Mouse (Mus musculus): Measurements from ENCODE around the gene Rasgrp3. TPM values are rescaled to one million over a fixed set of nuclear protein-coding genes. Genes with fewer than 3 reads are reported as not detected.

Rasgrp3 gene
- polyA plus RNA-seq, 1 experiment from 2014 or later: 5.7 TPM

GRCm38 (mm10) chr17:75472379-75472778 lies 36.7 kb downstream of the Rasgrp3 start:
- H3K9me3 ChIP-seq (replicated peaks; ENCODE audit: control insufficient read depth, low read length, poor library complexity, severe bottlenecking): no peaks in the 10 kb centered on the region
- no peaks in the 10 kb centered on the region for H3K36me3 ChIP-seq (ENCODE audit: control insufficient read depth, insufficient read depth, low read length)
- H3K27ac ChIP-seq (ENCODE audit: low read length): no peak overlapping the region
- H3K27me3 ChIP-seq (ENCODE audit: control insufficient read depth, insufficient read depth, low read depth, low read length): no peaks in the 10 kb centered on the region
- no peak overlapping the region for H3K9ac ChIP-seq (ENCODE audit: low read depth, low read length)
- no peak overlapping the region for H3K4me3 ChIP-seq (ENCODE audit: low read depth, low read length)
- no peak overlapping the region for H3K4me2 ChIP-seq (ENCODE audit: low read length)
- H3K4me1 ChIP-seq (ENCODE audit: control insufficient read depth, insufficient read depth, low read length): no peaks in the 10 kb centered on the region
- 77% methylated on average over 2 of the region's 2 CpGs for WGBS
- ATAC-seq: no peak

GRCm38 (mm10) chr17:75475985-75476384 lies 40.3 kb downstream of the Rasgrp3 start:
- Histone ChIP-seq H3K4me3 (ENCODE audit: low read depth, low read length) (no peak overlapping the region), H3K36me3 (ENCODE audit: control insufficient read depth, insufficient read depth, low read length) (no peaks in the 10 kb centered on the region), H3K27ac (ENCODE audit: low read length) (no peak overlapping the region), H3K27me3 (ENCODE audit: control insufficient read depth, insufficient read depth, low read depth, low read length) (no peaks in the 10 kb centered on the region), H3K9me3 (replicated peaks; ENCODE audit: control insufficient read depth, low read length, poor library complexity, severe bottlenecking) (no peaks in the 10 kb centered on the region), H3K4me1 (ENCODE audit: control insufficient read depth, insufficient read depth, low read length) (no peaks in the 10 kb centered on the region), H3K9ac (ENCODE audit: low read depth, low read length) (no peak overlapping the region), H3K4me2 (ENCODE audit: low read length) (no peak overlapping the region)
- ATAC-seq: no peak
- 39% methylated on average over 1 of the region's 1 CpGs for WGBS

GRCm38 (mm10) chr17:75476736-75477416 lies 41.2 kb downstream of the Rasgrp3 start:
- Histone ChIP-seq H3K27ac (ENCODE audit: low read length) (no peak overlapping the region), H3K9me3 (replicated peaks; ENCODE audit: control insufficient read depth, low read length, poor library complexity, severe bottlenecking) (no peaks in the 10 kb centered on the region), H3K4me2 (ENCODE audit: low read length) (no peak overlapping the region), H3K4me1 (ENCODE audit: control insufficient read depth, insufficient read depth, low read length) (no peaks in the 10 kb centered on the region), H3K36me3 (ENCODE audit: control insufficient read depth, insufficient read depth, low read length) (no peaks in the 10 kb centered on the region), H3K9ac (ENCODE audit: low read depth, low read length) (no peak overlapping the region), H3K4me3 (ENCODE audit: low read depth, low read length) (no peak overlapping the region), H3K27me3 (ENCODE audit: control insufficient read depth, insufficient read depth, low read depth, low read length) (no peaks in the 10 kb centered on the region)
- WGBS: 85% methylated on average over 4 of the region's 4 CpGs
- ATAC-seq: no peak

GRCm38 (mm10) chr17:75477655-75478054 lies 42.0 kb downstream of the Rasgrp3 start:
- Histone ChIP-seq H3K36me3 (ENCODE audit: control insufficient read depth, insufficient read depth, low read length) (no peaks in the 10 kb centered on the region), H3K9ac (ENCODE audit: low read depth, low read length) (no peak overlapping the region), H3K4me2 (ENCODE audit: low read length) (no peak overlapping the region), H3K4me3 (ENCODE audit: low read depth, low read length) (no peak overlapping the region), H3K27me3 (ENCODE audit: control insufficient read depth, insufficient read depth, low read depth, low read length) (no peaks in the 10 kb centered on the region), H3K4me1 (ENCODE audit: control insufficient read depth, insufficient read depth, low read length) (no peaks in the 10 kb centered on the region), H3K9me3 (replicated peaks; ENCODE audit: control insufficient read depth, low read length, poor library complexity, severe bottlenecking) (no peaks in the 10 kb centered on the region), H3K27ac (ENCODE audit: low read length) (no peak overlapping the region)
- no peak for ATAC-seq
- WGBS: 84% methylated on average over 3 of the region's 3 CpGs

GRCm38 (mm10) chr17:75478836-75479235 lies 43.1 kb downstream of the Rasgrp3 start:
- H3K36me3 ChIP-seq (ENCODE audit: control insufficient read depth, insufficient read depth, low read length): no peaks in the 10 kb centered on the region
- H3K4me2 ChIP-seq (ENCODE audit: low read length): no peak overlapping the region
- H3K9me3 ChIP-seq (replicated peaks; ENCODE audit: control insufficient read depth, low read length, poor library complexity, severe bottlenecking): no peaks in the 10 kb centered on the region
- no peak for ATAC-seq
- WGBS: 85% methylated on average over 1 of the region's 1 CpGs
- H3K27ac ChIP-seq (ENCODE audit: low read length): no peak overlapping the region
- no peak overlapping the region for H3K4me3 ChIP-seq (ENCODE audit: low read depth, low read length)
- H3K27me3 ChIP-seq (ENCODE audit: control insufficient read depth, insufficient read depth, low read depth, low read length): no peaks in the 10 kb centered on the region
- no peaks in the 10 kb centered on the region for H3K4me1 ChIP-seq (ENCODE audit: control insufficient read depth, insufficient read depth, low read length)
- no peak overlapping the region for H3K9ac ChIP-seq (ENCODE audit: low read depth, low read length)

- no peak overlapping the region for H3K4me3 ChIP-seq (ENCODE audit: low read depth, low read length)
- no peaks in the 10 kb centered on the region for H3K4me1 ChIP-seq (ENCODE audit: control insufficient read depth, insufficient read depth, low read length)
- no peak for ATAC-seq
- WGBS: 94% methylated on average over 2 of the region's 2 CpGs
- H3K9ac ChIP-seq (ENCODE audit: low read depth, low read length): no peak overlapping the region
- no peak overlapping the region for H3K27ac ChIP-seq (ENCODE audit: low read length)
- H3K27me3 ChIP-seq (ENCODE audit: control insufficient read depth, insufficient read depth, low read depth, low read length): no peaks in the 10 kb centered on the region
- no peaks in the 10 kb centered on the region for H3K36me3 ChIP-seq (ENCODE audit: control insufficient read depth, insufficient read depth, low read length)
- H3K4me2 ChIP-seq (ENCODE audit: low read length): no peak overlapping the region
- H3K9me3 ChIP-seq (replicated peaks; ENCODE audit: control insufficient read depth, low read length, poor library complexity, severe bottlenecking): no peaks in the 10 kb centered on the region
These were observed 44.0 kb downstream of the Rasgrp3 start for GRCm38 (mm10) chr17:75479663-75480062.

GRCm38 (mm10) chr17:75480379-75480778 lies 44.7 kb downstream of the Rasgrp3 start:
- Histone ChIP-seq H3K36me3 (ENCODE audit: control insufficient read depth, insufficient read depth, low read length) (no peaks in the 10 kb centered on the region), H3K4me1 (ENCODE audit: control insufficient read depth, insufficient read depth, low read length) (no peaks in the 10 kb centered on the region), H3K9me3 (replicated peaks; ENCODE audit: control insufficient read depth, low read length, poor library complexity, severe bottlenecking) (no peaks in the 10 kb centered on the region), H3K27ac (ENCODE audit: low read length) (no peak overlapping the region), H3K9ac (ENCODE audit: low read depth, low read length) (no peak overlapping the region), H3K4me2 (ENCODE audit: low read length) (no peak overlapping the region), H3K4me3 (ENCODE audit: low read depth, low read length) (no peak overlapping the region), H3K27me3 (ENCODE audit: control insufficient read depth, insufficient read depth, low read depth, low read length) (no peaks in the 10 kb centered on the region)
- 75% methylated on average over 3 of the region's 3 CpGs for WGBS
- no peak for ATAC-seq

- no peaks in the 10 kb centered on the region for H3K36me3 ChIP-seq (ENCODE audit: control insufficient read depth, insufficient read depth, low read length)
- H3K9me3 ChIP-seq (replicated peaks; ENCODE audit: control insufficient read depth, low read length, poor library complexity, severe bottlenecking): no peaks in the 10 kb centered on the region
- no peak overlapping the region for H3K27ac ChIP-seq (ENCODE audit: low read length)
- no peaks in the 10 kb centered on the region for H3K27me3 ChIP-seq (ENCODE audit: control insufficient read depth, insufficient read depth, low read depth, low read length)
- no peak overlapping the region for H3K9ac ChIP-seq (ENCODE audit: low read depth, low read length)
- H3K4me3 ChIP-seq (ENCODE audit: low read depth, low read length): no peak overlapping the region
- 72% methylated on average over 3 of the region's 3 CpGs for WGBS
- no peak for ATAC-seq
- no peaks in the 10 kb centered on the region for H3K4me1 ChIP-seq (ENCODE audit: control insufficient read depth, insufficient read depth, low read length)
- H3K4me2 ChIP-seq (ENCODE audit: low read length): no peak overlapping the region
These were observed 50.5 kb downstream of the Rasgrp3 start for GRCm38 (mm10) chr17:75486205-75486604.

- Histone ChIP-seq H3K4me2 (ENCODE audit: low read length) (no peak overlapping the region), H3K4me1 (ENCODE audit: control insufficient read depth, insufficient read depth, low read length) (no peaks in the 10 kb centered on the region), H3K4me3 (ENCODE audit: low read depth, low read length) (no peak overlapping the region), H3K9ac (ENCODE audit: low read depth, low read length) (no peak overlapping the region), H3K27me3 (ENCODE audit: control insufficient read depth, insufficient read depth, low read depth, low read length) (no peaks in the 10 kb centered on the region), H3K27ac (ENCODE audit: low read length) (no peak overlapping the region), H3K36me3 (ENCODE audit: control insufficient read depth, insufficient read depth, low read length) (no peaks in the 10 kb centered on the region), H3K9me3 (replicated peaks; ENCODE audit: control insufficient read depth, low read length, poor library complexity, severe bottlenecking) (no peaks in the 10 kb centered on the region)
- ATAC-seq: no peak
- WGBS: 85% methylated on average over 4 of the region's 4 CpGs
These were observed 59.5 kb downstream of the Rasgrp3 start for GRCm38 (mm10) chr17:75495213-75495612.

Measured in midbrain, embryonic 16.5 days (tissue).